Mouse (Mus musculus) small intestine, adult 2 months (tissue): ENCODE measurements around the gene Yjefn3.

Experiments used
- CTCF ChIP-seq: fragments of 200-500 bp; IDR thresholded peaks from 2 replicates; pipeline ENCODE4 v1.5.1; 2012; ENCODE audit warnings: low read depth, mild to moderate bottlenecking, control low read depth, inconsistent platforms, low read length, moderate library complexity, mixed read lengths; ENCODE audit not compliant: insufficient replicate concordance, insufficient read length; ENCODE audit errors: extremely low read depth
- POLR2A ChIP-seq: fragments of 200-500 bp; IDR thresholded peaks from 2 replicates; pipeline ENCODE4 v1.6.1; 2012; ENCODE audit warnings: low read depth, mild to moderate bottlenecking, control low read depth, inconsistent platforms, low read length, moderate library complexity

GRCm38 (mm10) chr8:69897857-69898256 lies 4.7 kb downstream of the Yjefn3 start:
- no peak for TF ChIP-seq POLR2A
- TF ChIP-seq CTCF = no peak
